Mouse (Mus musculus) gastrocnemius, adult 2 months (tissue): ENCODE data around the gene Gfra4. TPM values are rescaled to one million over a fixed set of nuclear protein-coding genes. Genes with fewer than 3 reads are reported as not detected.

Experiments used
- DNase-seq: peaks from one replicate; pipeline ENCODE4 v3.0.0; 2022
- H3K27ac ChIP-seq: fragments of 200-600 bp; 2 replicates; pipeline ENCODE4 v1.8.1; 2022; ENCODE audit warnings: mild to moderate bottlenecking
- H3K4me3 ChIP-seq: fragments of 200-600 bp; 2 replicates; pipeline ENCODE4 v1.8.1; 2022; ENCODE audit warnings: mild to moderate bottlenecking, moderate library complexity
- CTCF ChIP-seq: fragments of 200-600 bp; IDR thresholded peaks from 2 replicates; pipeline ENCODE4 v1.8.1; 2022; ENCODE audit warnings: antibody characterized with exemption, mild to moderate bottlenecking, moderate library complexity
- intact Hi-C: fragments of 180-260 bp; cut with DNase I; formaldehyde crosslinking; loops from one replicate; pipeline ENCODE4 v1.15.1; 2025
- microRNA-seq: library from miRNA; unstranded; fragments of <30 nt; microRNA quantifications from one replicate; pipeline ENCODE4 v1.2.0, GENCODE M21; 2021
- total RNA-seq, 2 experiments: library from RNA; stranded (reverse); gene quantifications; 2 replicates each; pipeline ENCODE4 v1.2.3; 2021

Gfra4 gene
- total RNA-seq, 2 experiments from 2014 or later = 1.1 to 1.7 TPM

DNA sequence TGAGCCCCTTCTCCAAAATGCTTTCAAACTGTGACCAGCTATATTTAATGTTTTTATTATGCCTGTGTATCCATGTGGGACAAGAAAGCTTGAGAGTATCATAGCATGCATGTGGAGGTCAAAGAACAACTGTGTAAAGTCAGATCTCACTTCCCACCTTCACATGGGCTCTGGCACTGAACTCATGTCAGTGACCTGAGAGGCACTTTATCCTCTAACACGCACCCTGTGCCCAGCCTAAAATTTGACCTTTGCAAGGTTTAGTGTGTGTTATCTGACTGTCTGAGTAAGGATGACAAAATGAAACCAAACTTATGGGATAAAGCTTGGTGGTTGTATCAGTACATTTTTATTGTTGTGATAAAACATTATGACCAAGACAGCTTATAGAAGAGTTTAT, 32.3 kb downstream of the Gfra4 start:
- DNase-seq = no peak
- no peak for TF ChIP-seq CTCF
- intact Hi-C loops = no loop called here
- Histone ChIP-seq H3K4me3 (no peak overlapping the region), H3K27ac (no peak overlapping the region)

DNA sequence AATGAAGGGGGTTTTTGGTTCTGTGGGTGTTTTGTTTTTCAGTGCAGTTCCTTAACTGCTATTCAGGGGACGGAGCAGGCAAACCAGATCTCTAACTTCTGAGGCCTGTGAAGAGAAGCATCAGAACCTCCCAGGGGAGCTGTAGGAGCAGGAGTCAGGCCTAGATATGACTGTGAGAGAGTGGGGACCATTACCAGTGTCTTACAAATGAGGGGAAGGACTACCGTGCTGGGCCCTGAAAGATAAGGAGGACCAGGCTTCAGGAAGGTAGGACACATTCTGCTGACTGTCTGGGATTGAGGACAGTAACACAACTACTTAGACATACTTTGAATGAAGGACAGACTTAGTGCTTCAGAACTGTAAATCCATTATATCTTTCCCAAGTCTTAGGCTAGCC, 33.8 kb downstream of the Gfra4 start:
- Histone ChIP-seq H3K4me3 (no peak overlapping the region), H3K27ac (no peak overlapping the region)
- intact Hi-C loops = no loop called here
- no peak for DNase-seq
- no peak for TF ChIP-seq CTCF

DNA sequence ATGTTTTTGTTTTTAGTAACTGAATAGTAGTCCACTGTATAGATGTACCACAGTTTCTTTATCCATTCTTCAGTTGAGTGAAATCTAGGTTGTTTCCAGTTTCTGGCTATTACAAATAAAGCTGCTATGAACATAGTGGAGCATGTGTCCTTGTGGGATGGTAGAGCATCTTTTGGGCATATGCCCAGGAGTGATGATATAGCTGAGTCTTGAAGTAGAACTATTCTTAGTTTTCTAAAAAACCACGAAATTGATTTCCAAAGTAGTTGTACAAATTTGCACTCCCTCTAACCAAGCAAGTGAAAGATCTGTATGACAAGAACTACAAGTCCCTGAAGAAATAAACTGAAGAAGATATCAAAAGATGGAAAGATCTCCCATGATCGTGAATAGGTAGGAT, 50.1 kb downstream of the Gfra4 start:
- Histone ChIP-seq H3K27ac (no peak overlapping the region), H3K4me3 (no peak overlapping the region)
- TF ChIP-seq CTCF = no peak
- intact Hi-C loops = no loop called here
- no peak for DNase-seq

Small RNAs within 50 kb of the gene (microRNA-seq; reads per million reads assigned to microRNA genes)
- not detected for gene Mir6973b

Other genes with a start within 250 kb of the Gfra4 start
- 1 to 10 TPM; 3.1 to 5.0 TPM for gene 4930402H24Rik, start 136.7 kb downstream of the Gfra4 start, total RNA-seq
- 10 to 100 TPM; 14.1 to 15.3 TPM for gene Atrn, start 136.6 kb downstream of the Gfra4 start, total RNA-seq
- 1 to 10 TPM; 2.5 TPM for gene Adam33, start 20.7 kb upstream of the Gfra4 start, total RNA-seq
- gene Siglec1, start 43.7 kb upstream of the Gfra4 start, total RNA-seq = under 1 TPM; 0.36 to 0.39 TPM
- 10 to 100 TPM; 11.7 to 14.8 TPM for gene Hspa12b, start 84.2 kb upstream of the Gfra4 start, total RNA-seq
- not detected for gene Gm11037, start 90.4 kb upstream of the Gfra4 start, total RNA-seq
- gene 1700037H04Rik, start 117.0 kb upstream of the Gfra4 start, total RNA-seq = 1 to 10 TPM; 3.6 to 4.5 TPM
- 10 to 100 TPM; 67.7 to 70.1 TPM for gene Cenpb, start 137.0 kb upstream of the Gfra4 start, total RNA-seq
- gene Cdc25b, start 143.9 kb upstream of the Gfra4 start, total RNA-seq = 1 to 10 TPM; 1.5 TPM
- gene Spef1, start 144.2 kb upstream of the Gfra4 start, total RNA-seq = 1 to 10 TPM; 1.3 to 1.6 TPM
- 10 to 100 TPM; 15.6 to 21.0 TPM for gene Ap5s1, start 164.0 kb upstream of the Gfra4 start, total RNA-seq
- gene Mavs, start 191.0 kb upstream of the Gfra4 start, total RNA-seq = 10 to 100 TPM; 40.0 to 56.9 TPM
- gene Pank2, start 219.4 kb upstream of the Gfra4 start, total RNA-seq = 10 to 100 TPM; 22.2 to 24.6 TPM